Mouse (Mus musculus) testis, adult 2 months (tissue): ENCODE results near the gene Supt4a. TPM values are rescaled to one million over a fixed set of nuclear protein-coding genes. Genes with fewer than 3 reads are reported as not detected.

Experiments used
- H3K27ac ChIP-seq: fragments of 200-500 bp; 2 replicates; pipeline ENCODE4 v1.5.1; 2012; ENCODE audit warnings: low read depth, low read length; ENCODE audit not compliant: control insufficient read depth, insufficient read depth
- H3K27me3 ChIP-seq: fragments of 200-500 bp; 2 replicates; pipeline ENCODE4 v1.6.1; 2012; ENCODE audit warnings: mild to moderate bottlenecking, low read length, moderate library complexity; ENCODE audit not compliant: control insufficient read depth, insufficient read depth
- H3K36me3 ChIP-seq: fragments of 200-500 bp; 2 replicates; pipeline ENCODE4 v1.6.1; 2012; ENCODE audit warnings: mild to moderate bottlenecking, low read length; ENCODE audit not compliant: control insufficient read depth, insufficient read depth
- H3K4me1 ChIP-seq: fragments of 200-500 bp; 2 replicates; pipeline ENCODE4 v1.6.1; 2012; ENCODE audit warnings: low read length; ENCODE audit not compliant: control insufficient read depth, insufficient read depth
- H3K4me3 ChIP-seq: fragments of 200-500 bp; 2 replicates; pipeline ENCODE4 v1.5.1; 2012; ENCODE audit warnings: low read depth, mild to moderate bottlenecking, low read length, moderate library complexity, mixed read lengths; ENCODE audit not compliant: control insufficient read depth
- CTCF ChIP-seq: fragments of 200-500 bp; IDR thresholded peaks from 2 replicates; pipeline ENCODE4 v1.5.1; 2012; ENCODE audit warnings: low read depth, mild to moderate bottlenecking, inconsistent platforms, low read length, moderate library complexity; ENCODE audit not compliant: control insufficient read depth, insufficient read depth, insufficient replicate concordance
- POLR2A ChIP-seq: fragments of 200-500 bp; IDR thresholded peaks from 2 replicates; pipeline ENCODE4 v1.6.1; 2012; ENCODE audit warnings: low read depth, mild to moderate bottlenecking, inconsistent platforms, low read length, moderate library complexity; ENCODE audit not compliant: control insufficient read depth
- polyA plus RNA-seq: library from polyadenylated mRNA; depleted of rRNA; stranded (reverse); fragments of >200 nt; gene quantifications from 2 replicates; pipeline ENCODE4 v1.2.3, GENCODE M21; 2012

Supt4a gene
- polyA plus RNA-seq, 1 experiment = 54.9 TPM

DNA sequence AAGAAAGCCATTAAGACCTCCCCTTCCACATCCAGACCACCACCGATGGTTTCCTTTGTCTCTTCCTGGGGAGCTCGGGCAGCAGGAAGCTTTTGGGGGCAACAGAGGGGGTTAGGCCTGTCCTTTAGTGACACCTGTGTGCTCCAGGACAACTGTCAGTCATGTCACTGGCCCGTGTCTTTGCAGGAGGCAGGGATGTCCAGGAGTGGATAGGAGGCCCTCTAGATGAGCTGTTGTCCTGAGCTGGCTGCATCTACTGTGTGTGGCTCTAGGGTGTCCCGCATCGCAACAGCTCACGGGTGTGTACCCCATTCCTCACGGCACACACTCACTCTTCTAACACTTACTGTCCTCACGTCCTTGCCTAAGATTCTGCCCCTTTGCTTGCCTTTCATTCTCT lies 15.9 kb downstream of the Supt4a start:
- H3K27ac ChIP-seq = no peak overlapping the region
- no peak overlapping the region for H3K4me3 ChIP-seq
- H3K27me3 ChIP-seq = no peaks in the 10 kb centered on the region
- H3K36me3 ChIP-seq = no peaks in the 10 kb centered on the region
- TF ChIP-seq CTCF = no peak
- H3K4me1 ChIP-seq = peaks cover 34% of the 10 kb centered on the region

GRCm38 (mm10) chr11:87753891-87754501 lies 16.6 kb downstream of the Supt4a start:
- TF ChIP-seq CTCF = no peak
- no peak for TF ChIP-seq POLR2A
- Histone ChIP-seq H3K4me1 (peaks cover 28% of the 10 kb centered on the region), H3K36me3 (no peaks in the 10 kb centered on the region), H3K27ac (peak overlapping the region; percentile 75), H3K4me3 (peak overlapping the region; percentile 96), H3K27me3 (no peaks in the 10 kb centered on the region)

DNA sequence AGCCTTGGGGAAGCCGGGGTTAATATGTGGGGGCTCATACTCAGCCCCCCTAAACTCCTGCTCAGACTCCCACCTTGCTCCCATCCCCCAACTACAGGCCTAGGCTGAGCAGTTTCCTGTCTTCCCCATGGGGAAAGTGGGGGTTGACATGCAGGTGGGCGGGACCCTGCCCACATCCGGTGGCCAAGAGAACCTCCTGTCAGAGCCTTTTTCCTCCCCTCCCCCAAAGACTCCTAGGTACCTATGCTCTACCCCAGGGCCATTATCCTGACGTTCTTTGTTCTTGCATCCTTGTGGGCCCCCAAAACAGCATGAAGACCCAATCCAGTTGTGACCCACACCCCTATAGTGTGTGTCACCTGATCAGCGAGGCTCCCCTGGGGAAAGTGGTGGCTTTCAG lies 17.3 kb downstream of the Supt4a start:
- H3K27ac ChIP-seq = peak overlapping the region; percentile 75
- TF ChIP-seq POLR2A (no peak), CTCF (no peak)
- peak overlapping the region; percentile 96 for H3K4me3 ChIP-seq
- H3K36me3 ChIP-seq = no peaks in the 10 kb centered on the region
- H3K27me3 ChIP-seq = no peaks in the 10 kb centered on the region
- peaks cover 25% of the 10 kb centered on the region for H3K4me1 ChIP-seq

- H3K27ac ChIP-seq = peak overlapping the region; percentile 81
- peaks cover 27% of the 10 kb centered on the region for H3K4me1 ChIP-seq
- no peak; the same call in 1 of the 2 replicates for TF ChIP-seq POLR2A
- no peak for TF ChIP-seq CTCF
- no peaks in the 10 kb centered on the region for H3K27me3 ChIP-seq
- peak overlapping the region; percentile 96 for H3K4me3 ChIP-seq
- no peaks in the 10 kb centered on the region for H3K36me3 ChIP-seq
These were observed 18.1 kb downstream of the Supt4a start for GRCm38 (mm10) chr11:87755360-87756017.

DNA sequence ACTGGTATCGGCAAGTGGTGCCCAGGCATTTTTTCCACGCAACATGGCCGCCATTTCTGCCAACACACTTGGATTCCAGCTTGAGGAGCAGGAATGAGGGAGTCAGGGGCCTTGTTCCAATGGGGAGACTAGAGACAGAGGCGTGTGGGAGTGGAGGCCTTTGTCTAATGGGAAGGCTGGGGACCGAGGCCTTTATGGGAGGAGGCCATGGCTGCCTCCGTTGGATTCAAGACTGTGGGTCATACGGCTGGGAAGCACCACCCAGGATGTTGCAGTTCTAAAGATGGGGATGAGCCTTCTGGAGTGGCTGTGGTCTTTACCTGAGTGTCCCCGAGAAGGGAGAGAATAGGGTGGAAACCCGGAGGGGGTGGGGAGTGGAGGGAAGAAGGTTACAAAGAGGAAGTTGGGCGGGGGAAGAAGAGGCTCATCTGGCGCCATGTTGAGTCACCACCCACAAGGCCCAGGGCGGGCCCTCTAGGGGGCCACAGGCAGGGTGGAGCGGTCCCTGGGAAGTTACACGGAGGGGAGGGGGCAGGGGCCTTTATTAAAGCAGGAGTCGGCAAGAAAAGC lies 19.0 kb downstream of the Supt4a start:
- Histone ChIP-seq H3K27me3 (no peaks in the 10 kb centered on the region), H3K36me3 (no peaks in the 10 kb centered on the region), H3K27ac (peak overlapping the region; percentile 82), H3K4me3 (peak overlapping the region; percentile 96), H3K4me1 (peaks cover 29% of the 10 kb centered on the region)
- no peak for TF ChIP-seq POLR2A
- TF ChIP-seq CTCF = no peak

DNA sequence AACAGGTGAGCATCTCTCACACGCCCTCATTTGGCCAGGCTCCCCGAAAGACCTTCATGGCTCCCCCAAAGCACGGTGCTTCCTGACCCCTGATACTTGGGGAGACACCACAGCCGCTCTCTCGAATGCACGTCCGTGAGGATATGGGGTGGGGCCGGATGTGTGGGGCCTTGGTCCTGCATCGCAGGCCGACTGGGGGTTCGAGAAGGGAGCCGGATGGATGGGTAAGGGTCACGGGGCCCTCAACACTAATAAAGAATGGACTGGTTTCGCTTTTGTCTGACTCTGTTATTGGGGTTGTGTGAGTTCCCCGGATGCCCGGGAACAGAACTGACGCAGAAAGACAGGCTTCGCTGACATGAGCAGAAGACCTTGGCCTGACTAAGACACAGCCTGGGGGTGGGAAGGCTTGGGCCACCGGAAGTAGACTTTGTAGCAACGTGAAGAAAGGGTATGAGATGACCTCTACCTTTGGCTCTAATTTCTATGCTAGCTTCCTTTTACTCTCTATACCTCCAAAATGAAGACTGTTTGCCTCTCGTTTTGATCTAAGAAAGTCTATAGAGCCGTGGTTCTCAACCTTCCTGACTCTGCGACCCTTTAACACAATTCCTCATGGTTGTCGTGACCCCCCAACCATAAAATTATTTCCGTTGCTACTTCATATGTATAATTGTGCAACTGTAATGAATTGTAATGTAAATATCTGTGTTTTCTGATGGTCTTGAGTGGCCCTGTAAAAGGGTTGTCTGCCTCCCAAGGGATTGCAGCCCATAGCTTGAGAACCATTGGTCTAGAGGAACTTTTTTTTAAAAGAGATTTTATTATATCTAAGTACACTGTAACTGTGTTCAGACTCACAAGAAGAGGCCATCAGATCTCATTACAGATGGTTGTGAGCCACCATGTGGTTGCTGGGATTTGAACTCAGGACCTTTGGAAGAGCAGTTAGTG lies 19.9 kb downstream of the Supt4a start:
- no peaks in the 10 kb centered on the region for H3K36me3 ChIP-seq
- TF ChIP-seq CTCF (no peak), POLR2A (no peak)
- peak overlapping the region; percentile 96 for H3K4me3 ChIP-seq
- peak overlapping the region; percentile 82 for H3K27ac ChIP-seq
- H3K4me1 ChIP-seq = peaks cover 29% of the 10 kb centered on the region
- H3K27me3 ChIP-seq = no peaks in the 10 kb centered on the region
